Comparison of ENCODE assay signal across 8 mouse cellular contexts in genomic region chr6:91156062-91156461, GRCm38 (mm10). TPM values are rescaled to one million over a fixed set of nuclear protein-coding genes. Genes with fewer than 3 reads are reported as not detected.
DNase-seq lines count a peak whose midpoint lies in the region; ATAC-seq and TF ChIP-seq lines count a peak whose summit lies in the region.

No protein-coding gene starts in this region.

- no peak overlapping the region for H3K9ac ChIP-seq in heart, postnatal 0 days (replicated peaks; ENCODE audit: low read depth, low read length)
- no peak overlapping the region for H3K9ac ChIP-seq in embryonic facial prominence, embryonic 11.5 days (replicated peaks; ENCODE audit: low read length)
- H3K9ac ChIP-seq in hindbrain, embryonic 12.5 days: no peak overlapping the region
- no peak overlapping the region for H3K9ac ChIP-seq in midbrain, embryonic 12.5 days (replicated peaks)

- no peaks in the 10 kb centered on the region for H3K9me3 ChIP-seq in heart, postnatal 0 days (replicated peaks; ENCODE audit: control insufficient read depth, low read length)
- no peaks in the 10 kb centered on the region for H3K9me3 ChIP-seq in embryonic facial prominence, embryonic 11.5 days (replicated peaks; ENCODE audit: control insufficient read depth, low read length)
- no peaks in the 10 kb centered on the region for H3K9me3 ChIP-seq in hindbrain, embryonic 12.5 days (replicated peaks)
- no peaks in the 10 kb centered on the region for H3K9me3 ChIP-seq in midbrain, embryonic 12.5 days

- H3K27ac ChIP-seq in heart, postnatal 0 days (ENCODE audit: low read depth): no peak overlapping the region
- H3K27ac ChIP-seq in embryonic facial prominence, embryonic 11.5 days (replicated peaks; ENCODE audit: low read depth, low read length): no peak overlapping the region
- H3K27ac ChIP-seq in hindbrain, embryonic 12.5 days: peak overlapping the region; percentile 66
- H3K27ac ChIP-seq in midbrain, embryonic 12.5 days (replicated peaks): peak overlapping the region; percentile 57

- no peak for TF ChIP-seq EP300 in heart, postnatal 0 days (IDR thresholded peaks at IDR 0.05; ENCODE audit: low read depth)

- DNase-seq in heart, postnatal 0 days (ENCODE audit: low spot score): no peak
- no peak for DNase-seq in heart, postnatal 14 days
- no peak for DNase-seq in embryonic facial prominence, embryonic 11.5 days (ENCODE audit: low spot score)
- no peak for DNase-seq in thymus, postnatal 14 days
- no peak for DNase-seq in left cerebral cortex, adult 11 months (ENCODE audit: low spot score)
- no peak for DNase-seq in adrenal gland, adult 18-20 months (ENCODE audit: low spot score in 2 of 2)

- peak overlapping the region; percentile 62 for H3K4me3 ChIP-seq in heart, postnatal 0 days (ENCODE audit: low read depth, low read length)
- H3K4me3 ChIP-seq in embryonic facial prominence, embryonic 11.5 days (ENCODE audit: low read depth, low read length): no peak overlapping the region
- H3K4me3 ChIP-seq in hindbrain, embryonic 12.5 days: peak overlapping the region; percentile 65
- peak overlapping the region; percentile 57 for H3K4me3 ChIP-seq in midbrain, embryonic 12.5 days

- H3K4me2 ChIP-seq in heart, postnatal 0 days (ENCODE audit: low read depth, low read length): peak overlapping the region; percentile 77
- H3K4me2 ChIP-seq in embryonic facial prominence, embryonic 11.5 days (ENCODE audit: low read depth, low read length): peak overlapping the region; percentile 75
- peak overlapping the region; percentile 85 for H3K4me2 ChIP-seq in hindbrain, embryonic 12.5 days (replicated peaks)
- H3K4me2 ChIP-seq in midbrain, embryonic 12.5 days (replicated peaks): peak overlapping the region; percentile 81

- no peaks in the 10 kb centered on the region for H3K36me3 ChIP-seq in heart, postnatal 0 days (replicated peaks; ENCODE audit: control insufficient read depth, insufficient read depth, low read length)
- H3K36me3 ChIP-seq in embryonic facial prominence, embryonic 11.5 days (replicated peaks; ENCODE audit: control insufficient read depth, insufficient read depth, low read depth, low read length): no peaks in the 10 kb centered on the region
- no peaks in the 10 kb centered on the region for H3K36me3 ChIP-seq in hindbrain, embryonic 12.5 days
- no peaks in the 10 kb centered on the region for H3K36me3 ChIP-seq in midbrain, embryonic 12.5 days

- 18% methylated on average over 4 of the region's 4 CpGs for WGBS in heart, postnatal 0 days
- 15% methylated on average over 4 of the region's 4 CpGs for WGBS in embryonic facial prominence, embryonic 11.5 days
- 8% methylated on average over 4 of the region's 4 CpGs for WGBS in hindbrain, embryonic 12.5 days
- 11% methylated on average over 4 of the region's 4 CpGs for WGBS in midbrain, embryonic 12.5 days

- H3K4me1 ChIP-seq in heart, postnatal 0 days (ENCODE audit: control insufficient read depth, insufficient read depth): peaks cover 19% of the 10 kb centered on the region; the same call in 1 of the 2 replicates
- H3K4me1 ChIP-seq in embryonic facial prominence, embryonic 11.5 days (ENCODE audit: control insufficient read depth, insufficient read depth, low read length): peaks cover 6% of the 10 kb centered on the region
- H3K4me1 ChIP-seq in hindbrain, embryonic 12.5 days: peaks cover 71% of the 10 kb centered on the region
- H3K4me1 ChIP-seq in midbrain, embryonic 12.5 days: peaks cover 70% of the 10 kb centered on the region

- no peak for ATAC-seq in heart, postnatal 0 days (ENCODE audit: insufficient read depth, low read depth)
- no peak for ATAC-seq in embryonic facial prominence, embryonic 11.5 days (replicated peaks; ENCODE audit: insufficient number of reproducible peaks, low FRiP score, low TSS enrichment, low read depth)
- ATAC-seq in hindbrain, embryonic 12.5 days (ENCODE audit: low FRiP score): no peak
- no peak for ATAC-seq in midbrain, embryonic 12.5 days (ENCODE audit: low FRiP score, low read depth)

- intact Hi-C loops in heart, postnatal 14 days (cut with DNase I): no loop called here

- TF ChIP-seq CTCF in heart, postnatal 0 days (IDR thresholded peaks at IDR 0.05; ENCODE audit: low read depth): no peak

- no peaks in the 10 kb centered on the region for H3K27me3 ChIP-seq in heart, postnatal 0 days (ENCODE audit: control insufficient read depth, insufficient read depth, low read length)
- H3K27me3 ChIP-seq in embryonic facial prominence, embryonic 11.5 days (ENCODE audit: control insufficient read depth, insufficient read depth, low read length): no peaks in the 10 kb centered on the region
- no peaks in the 10 kb centered on the region for H3K27me3 ChIP-seq in hindbrain, embryonic 12.5 days
- H3K27me3 ChIP-seq in midbrain, embryonic 12.5 days: no peaks in the 10 kb centered on the region

RNA-seq across cellular contexts. Expression of gene Hdac11, which starts 0.4 kb away (rescaled TPM):
- total RNA-seq in heart, postnatal 0 days (2014; rRNA removed; ENCODE audit: low replicate concordance): 17.9 and 19.6 TPM in 2 replicates
- polyA plus RNA-seq in heart, postnatal 0 days (2015; fragmentation: Nextera tagmentation; extraction: Ambion mirVana): 9.2 and 9.5 TPM in 2 replicates
- total RNA-seq in heart, postnatal 14 days (2021): 10 to 100 TPM; 11.5 to 11.8 TPM
- polyA plus RNA-seq in embryonic facial prominence, embryonic 11.5 days (2014; fragmentation: Nextera tagmentation; extraction: Ambion mirVana): 11.0 TPM in 2 replicates
- 18.8 and 23.2 TPM in 2 replicates for polyA plus RNA-seq in hindbrain, embryonic 12.5 days (2016; fragmentation: Nextera tagmentation; extraction: Ambion mirVana)
- polyA plus RNA-seq in midbrain, embryonic 12.5 days (2016; fragmentation: Nextera tagmentation; extraction: Ambion mirVana): 16.4 and 17.2 TPM in 2 replicates
- total RNA-seq in adrenal gland, adult 18-20 months (2021): 10 to 100 TPM in 1 of 2 experiments, 1 to 10 TPM in 1; 7.1 to 10.9 TPM

RNA-seq across cellular contexts. Expression of gene Nup210, which starts 39.4 kb away (rescaled TPM):
- total RNA-seq in heart, postnatal 0 days (2014; rRNA removed; ENCODE audit: low replicate concordance): 9.7 and 13.4 TPM in 2 replicates
- polyA plus RNA-seq in heart, postnatal 0 days (2015; fragmentation: Nextera tagmentation; extraction: Ambion mirVana): 1.6 TPM in 2 replicates
- 1 to 10 TPM; 4.5 to 6.0 TPM for total RNA-seq in heart, postnatal 14 days (2021)
- polyA plus RNA-seq in embryonic facial prominence, embryonic 11.5 days (2014; fragmentation: Nextera tagmentation; extraction: Ambion mirVana): 6.7 and 8.9 TPM in 2 replicates
- polyA plus RNA-seq in hindbrain, embryonic 12.5 days (2016; fragmentation: Nextera tagmentation; extraction: Ambion mirVana): 19.1 and 19.8 TPM in 2 replicates
- polyA plus RNA-seq in midbrain, embryonic 12.5 days (2016; fragmentation: Nextera tagmentation; extraction: Ambion mirVana): 23.4 and 25.8 TPM in 2 replicates
- total RNA-seq in adrenal gland, adult 18-20 months (2021): 1 to 10 TPM; 3.9 to 4.6 TPM

RNA-seq across cellular contexts. Expression of gene Fbln2, which starts 56.2 kb away (rescaled TPM):
- 222 and 302 TPM in 2 replicates for total RNA-seq in heart, postnatal 0 days (2014; rRNA removed; ENCODE audit: low replicate concordance)
- 117 and 120 TPM in 2 replicates for polyA plus RNA-seq in heart, postnatal 0 days (2015; fragmentation: Nextera tagmentation; extraction: Ambion mirVana)
- total RNA-seq in heart, postnatal 14 days (2021): 100 to 1,000 TPM; 112 to 127 TPM
- 61.9 and 76.6 TPM in 2 replicates for polyA plus RNA-seq in embryonic facial prominence, embryonic 11.5 days (2014; fragmentation: Nextera tagmentation; extraction: Ambion mirVana)
- polyA plus RNA-seq in hindbrain, embryonic 12.5 days (2016; fragmentation: Nextera tagmentation; extraction: Ambion mirVana): 100 and 102 TPM in 2 replicates
- 41.7 and 66.6 TPM in 2 replicates for polyA plus RNA-seq in midbrain, embryonic 12.5 days (2016; fragmentation: Nextera tagmentation; extraction: Ambion mirVana)
- total RNA-seq in adrenal gland, adult 18-20 months (2021): 10 to 100 TPM in 1 of 2 experiments, 1 to 10 TPM in 1; 9.1 to 25.1 TPM

Comparison
In these comparisons a context has a peak if more than half of its experiments do, and no peak if none do; other contexts are left out.
1. H3K27ac ChIP-seq: peak in hindbrain, embryonic 12.5 days (single experiment) and midbrain, embryonic 12.5 days (single experiment); none in heart, postnatal 0 days (single experiment) and embryonic facial prominence, embryonic 11.5 days (single experiment).
2. Peak in every context shown above with its lines, with median percentiles within 50 percentile points of each other: H3K4me2 ChIP-seq.